Mouse (Mus musculus) left cerebral cortex, adult 11 months (tissue): ENCODE measurements around the gene Tmem167.

Experiments
- DNase-seq: peaks from one replicate; pipeline ENCODE4 v3.0.0; 2022; ENCODE audit warnings: low spot score

Tmem167 gene

GRCm38 (mm10) chr13:90183536-90183935 lies 94.6 kb downstream of the Tmem167 start:
- no peak for DNase-seq

- DNase-seq = no peak
These were observed 97.8 kb downstream of the Tmem167 start for GRCm38 (mm10) chr13:90186694-90187093.

- DNase-seq = no peak
These were observed 99.1 kb downstream of the Tmem167 start for GRCm38 (mm10) chr13:90188021-90188420.

- DNase-seq = no peak
These were observed 102.9 kb downstream of the Tmem167 start for GRCm38 (mm10) chr13:90191794-90192193.
